Mouse (Mus musculus): ENCODE results near the gene Sprr2f. TPM values are rescaled to one million over a fixed set of nuclear protein-coding genes. Genes with fewer than 3 reads are reported as not detected.

The Sprr2f gene
- polyA plus RNA-seq, 1 experiment = not detected

DNA sequence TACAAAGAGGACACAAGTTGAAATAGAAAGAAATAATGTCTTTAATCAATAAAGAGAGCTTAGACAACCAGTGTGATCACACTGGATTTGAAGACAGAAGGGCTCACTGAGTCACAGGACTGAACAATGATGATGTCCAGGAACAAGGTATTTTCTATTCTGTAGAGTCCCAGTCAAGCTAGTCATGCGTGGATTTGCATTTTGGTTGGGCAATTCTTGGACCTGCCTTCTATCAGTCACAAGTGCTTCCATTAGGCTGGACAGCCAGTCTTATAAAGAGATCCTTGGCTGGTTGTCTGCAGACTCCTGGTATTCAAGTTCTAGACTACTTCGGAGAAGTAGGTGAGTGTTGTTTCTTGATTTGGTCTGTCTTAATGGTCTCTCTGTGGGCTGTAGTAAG, 42.7 kb downstream of the Sprr2f start, which contains the start of gene Sprr2i:
Gene Sprr2i, plus strand, starts transcription at position 301 of the 400 bp plus-strand sequence.
- Histone ChIP-seq H3K4me1 (ENCODE audit: control insufficient read depth, insufficient read depth, low read length) (no peaks in the 10 kb centered on the region), H3K4me3 (ENCODE audit: insufficient read depth, low read length) (no peak within 1 kb of the TSS), H3K27ac (ENCODE audit: insufficient read depth, low read depth, low read length) (no peak within 1 kb of the TSS)
- TF ChIP-seq CTCF (IDR thresholded peaks at IDR 0.05; ENCODE audit: low read depth, low read length) = no peak
- no peak for TF ChIP-seq POLR2A (IDR thresholded peaks at IDR 0.05; ENCODE audit: borderline replicate concordance, low read depth, low read length)

Other genes starting within 250 kb of the Sprr2f start
- gene Prr9, start 241.2 kb upstream of the Sprr2f start, polyA plus RNA-seq (2012; ENCODE audit: insufficient read depth, insufficient read length, missing spikeins) = not detected in 2 replicates
- gene Lelp1, start 222.4 kb upstream of the Sprr2f start, polyA plus RNA-seq (2012; ENCODE audit: insufficient read depth, insufficient read length, missing spikeins) = not detected in 2 replicates
- gene Sprr2a1, start 149.4 kb upstream of the Sprr2f start, polyA plus RNA-seq (2012; ENCODE audit: insufficient read depth, insufficient read length, missing spikeins) = not detected in 2 replicates
- gene Sprr2a2, start 149.3 kb upstream of the Sprr2f start, polyA plus RNA-seq (2012; ENCODE audit: insufficient read depth, insufficient read length, missing spikeins) = not detected in 2 replicates
- gene Sprr2a3, start 79.8 kb upstream of the Sprr2f start, polyA plus RNA-seq (2012; ENCODE audit: insufficient read depth, insufficient read length, missing spikeins) = not detected in 2 replicates
- not detected in 2 replicates for gene Sprr2b, start 48.6 kb upstream of the Sprr2f start, polyA plus RNA-seq (2012; ENCODE audit: insufficient read depth, insufficient read length, missing spikeins)
- gene Sprr2d, start 26.0 kb upstream of the Sprr2f start, polyA plus RNA-seq (2012; ENCODE audit: insufficient read depth, insufficient read length, missing spikeins) = not detected in 2 replicates
- gene Sprr2e, start 13.0 kb upstream of the Sprr2f start, polyA plus RNA-seq (2012; ENCODE audit: insufficient read depth, insufficient read length, missing spikeins) = not detected in 2 replicates
- not detected in 2 replicates for gene Sprr2h, start 20.5 kb downstream of the Sprr2f start, polyA plus RNA-seq (2012; ENCODE audit: insufficient read depth, insufficient read length, missing spikeins)
- gene Sprr2i, start 42.8 kb downstream of the Sprr2f start, polyA plus RNA-seq (2012; ENCODE audit: insufficient read depth, insufficient read length, missing spikeins) = not detected in 2 replicates
- not detected in 2 replicates for gene Sprr2j-ps, start 52.9 kb downstream of the Sprr2f start, polyA plus RNA-seq (2012; ENCODE audit: insufficient read depth, insufficient read length, missing spikeins)
- 4.2 and 17.1 TPM in 2 replicates for gene Gm9774, start 64.2 kb downstream of the Sprr2f start, polyA plus RNA-seq (2012; ENCODE audit: insufficient read depth, insufficient read length, missing spikeins)
- gene Sprr2k, start 67.4 kb downstream of the Sprr2f start, polyA plus RNA-seq (2012; ENCODE audit: insufficient read depth, insufficient read length, missing spikeins) = not detected in 2 replicates
- not detected in 2 replicates for gene Sprr1b, start 73.6 kb downstream of the Sprr2f start, polyA plus RNA-seq (2012; ENCODE audit: insufficient read depth, insufficient read length, missing spikeins)
- not detected in 2 replicates for gene Sprr3, start 93.5 kb downstream of the Sprr2f start, polyA plus RNA-seq (2012; ENCODE audit: insufficient read depth, insufficient read length, missing spikeins)
- gene Sprr1a, start 120.7 kb downstream of the Sprr2f start, polyA plus RNA-seq (2012; ENCODE audit: insufficient read depth, insufficient read length, missing spikeins) = not detected in 2 replicates
- not detected in 2 replicates for gene Sprr4, start 135.3 kb downstream of the Sprr2f start, polyA plus RNA-seq (2012; ENCODE audit: insufficient read depth, insufficient read length, missing spikeins)
- not detected in 2 replicates for gene 2310046K23Rik, start 169.3 kb downstream of the Sprr2f start, polyA plus RNA-seq (2012; ENCODE audit: insufficient read depth, insufficient read length, missing spikeins)
- gene Ivl, start 208.5 kb downstream of the Sprr2f start, polyA plus RNA-seq (2012; ENCODE audit: insufficient read depth, insufficient read length, missing spikeins) = not detected in 2 replicates
- gene Smcp, start 223.8 kb downstream of the Sprr2f start, polyA plus RNA-seq (2012; ENCODE audit: insufficient read depth, insufficient read length, missing spikeins) = not detected in 2 replicates
- not detected in 2 replicates for gene 2210017I01Rik, start 242.3 kb downstream of the Sprr2f start, polyA plus RNA-seq (2012; ENCODE audit: insufficient read depth, insufficient read length, missing spikeins)

All from bone marrow macrophage, adult 2 months (primary cell).